Mouse (Mus musculus) CD4-positive helper T cell, adult 2 months (primary cell): Measurements from ENCODE around the gene Ccr8.

ENCODE experiments used
- DNase-seq: peaks from one replicate; pipeline ENCODE4 v3.0.0-alpha.2; 2012; ENCODE audit warnings: low read depth, missing footprints, low spot score

The Ccr8 gene

GRCm38 (mm10) chr9:120091696-120092238 lies at the start of gene Ccr8:
TSS of gene Ccr8 (plus strand) at chr9:120092114.
- DNase-seq = peak; percentile 71

DNA sequence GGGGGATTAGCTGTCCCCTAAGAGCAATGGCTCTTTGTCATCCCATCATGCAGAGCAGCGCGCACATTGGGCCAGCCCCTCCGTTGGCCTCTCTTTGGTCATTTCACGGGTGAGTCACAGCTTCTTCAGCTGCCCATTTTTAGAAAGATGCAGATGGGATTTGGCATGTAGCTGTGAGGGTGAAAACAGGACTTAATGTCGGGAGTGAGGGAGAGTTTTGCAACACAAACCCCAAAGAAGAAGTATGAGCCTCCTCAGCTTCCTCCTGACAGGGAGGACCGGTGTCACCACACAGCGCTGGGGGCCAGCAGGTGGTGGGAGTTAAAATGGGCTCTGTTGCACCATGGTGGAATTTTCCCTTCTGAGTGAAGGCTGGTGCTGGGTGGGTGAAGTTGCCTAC lies 48.8 kb upstream of the Ccr8 start:
- no peak for DNase-seq

DNA sequence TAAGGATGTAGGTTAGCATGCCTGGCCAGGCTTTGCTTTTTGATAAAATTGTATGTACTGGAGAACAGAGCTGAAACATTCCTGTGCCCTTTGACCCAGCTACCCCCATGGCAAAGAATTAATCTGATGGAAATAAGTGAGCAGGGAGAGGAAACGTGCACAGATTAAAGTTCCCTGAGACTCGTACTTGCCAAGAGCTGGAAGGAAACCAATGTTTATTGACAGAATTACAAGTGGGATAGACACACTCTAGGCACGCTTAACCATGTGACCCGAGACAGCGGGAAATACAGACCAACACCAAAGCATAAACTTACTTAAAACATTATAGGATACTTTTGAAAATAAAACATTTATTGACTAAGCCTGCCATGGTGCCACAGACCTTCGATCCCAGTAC lies 43.4 kb upstream of the Ccr8 start:
- no peak for DNase-seq

- DNase-seq = no peak
Measured at GRCm38 (mm10) chr9:120049407-120049806, 42.5 kb upstream of the Ccr8 start.

GRCm38 (mm10) chr9:120054545-120055277 lies 37.2 kb upstream of the Ccr8 start:
- DNase-seq = peak; percentile 89

- DNase-seq = peak; percentile 69
Measured at GRCm38 (mm10) chr9:120056201-120056600, 35.7 kb upstream of the Ccr8 start.

- peak; percentile 11 for DNase-seq
Measured at GRCm38 (mm10) chr9:120058730-120059129, 33.2 kb upstream of the Ccr8 start.

DNA sequence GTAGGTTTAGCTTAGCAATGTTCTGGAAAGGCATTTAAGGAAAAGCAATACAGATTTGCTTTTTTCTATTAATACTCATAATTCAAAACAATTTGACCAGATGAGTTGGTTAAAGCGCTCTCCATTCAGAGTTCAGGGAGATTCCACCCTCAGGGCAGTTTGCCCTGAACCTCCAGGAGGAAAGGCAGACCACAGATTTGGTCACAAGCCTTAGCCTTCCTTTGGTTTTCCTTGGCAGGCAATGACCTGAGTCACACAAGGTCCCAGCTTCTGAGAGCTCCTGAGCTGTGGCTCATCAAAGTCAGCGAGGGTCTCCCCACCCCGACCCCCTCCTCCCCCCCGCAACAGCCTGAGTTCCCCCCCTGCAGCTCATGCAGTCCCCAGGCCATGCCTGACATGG lies 27.6 kb upstream of the Ccr8 start:
- DNase-seq = no peak

- no peak for DNase-seq
Measured at GRCm38 (mm10) chr9:120067609-120068008, 24.3 kb upstream of the Ccr8 start.

DNA sequence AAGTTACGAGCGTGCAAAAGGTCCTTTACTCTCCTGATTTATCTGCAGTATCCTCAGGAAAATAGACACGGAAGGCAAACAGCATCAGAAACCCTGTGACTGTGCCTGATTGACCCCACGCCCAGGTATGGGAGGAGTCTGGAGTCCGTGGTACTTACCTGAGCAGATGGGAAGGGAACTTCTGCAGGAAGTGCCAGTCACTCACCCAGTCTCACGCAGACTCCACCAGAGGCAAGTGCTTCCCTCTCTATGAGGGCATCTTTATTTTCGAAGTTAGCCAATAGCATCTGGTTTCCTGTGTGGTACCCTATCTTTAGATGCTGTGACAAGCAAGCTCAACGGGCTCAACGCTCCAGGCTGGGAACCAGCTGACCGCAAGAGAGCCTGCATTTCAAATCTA lies 23.9 kb upstream of the Ccr8 start:
- no peak for DNase-seq

DNA sequence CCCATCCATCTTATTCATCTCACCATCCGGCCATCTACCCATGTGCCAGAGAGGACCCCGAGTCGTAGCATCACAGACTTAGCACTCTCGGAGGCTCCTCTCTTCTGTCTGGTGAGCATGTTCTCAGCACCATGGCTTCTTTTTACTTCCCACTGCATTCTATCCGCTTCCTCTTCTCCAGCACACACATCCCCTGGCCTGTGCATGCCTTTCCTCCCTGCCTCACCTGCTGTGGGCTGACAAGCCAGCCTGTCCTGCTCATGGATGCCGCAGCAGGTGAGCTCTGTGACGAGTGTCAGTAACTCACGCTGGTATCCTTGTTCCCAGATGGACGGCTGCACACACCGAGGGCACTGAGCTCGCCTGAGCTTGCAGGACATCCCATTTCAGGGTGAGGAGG lies 22.1 kb upstream of the Ccr8 start, which contains the start of gene Cx3cr1:
TSS of gene Cx3cr1 (minus strand) at position 101 of the 400 bp plus-strand sequence.
- DNase-seq = no peak

DNA sequence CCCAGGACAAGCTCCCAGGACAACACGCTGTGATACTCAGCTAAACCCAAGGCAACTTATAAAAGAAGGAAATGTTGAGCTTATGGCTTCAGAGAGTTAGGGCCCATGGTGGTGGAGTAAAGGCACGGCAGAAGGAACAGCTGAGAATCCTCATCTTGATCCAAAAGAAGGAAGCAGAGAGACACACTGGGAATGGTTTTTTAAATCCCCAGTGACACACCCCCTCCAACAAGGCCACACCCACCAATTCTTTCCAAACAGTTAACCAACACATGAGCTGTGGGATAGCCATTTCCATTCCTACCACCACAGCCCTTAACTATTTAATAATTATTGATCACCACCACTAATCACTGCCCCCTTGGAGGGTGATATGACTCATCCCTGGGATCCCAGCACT lies 20.7 kb upstream of the Ccr8 start:
- DNase-seq = no peak

DNA sequence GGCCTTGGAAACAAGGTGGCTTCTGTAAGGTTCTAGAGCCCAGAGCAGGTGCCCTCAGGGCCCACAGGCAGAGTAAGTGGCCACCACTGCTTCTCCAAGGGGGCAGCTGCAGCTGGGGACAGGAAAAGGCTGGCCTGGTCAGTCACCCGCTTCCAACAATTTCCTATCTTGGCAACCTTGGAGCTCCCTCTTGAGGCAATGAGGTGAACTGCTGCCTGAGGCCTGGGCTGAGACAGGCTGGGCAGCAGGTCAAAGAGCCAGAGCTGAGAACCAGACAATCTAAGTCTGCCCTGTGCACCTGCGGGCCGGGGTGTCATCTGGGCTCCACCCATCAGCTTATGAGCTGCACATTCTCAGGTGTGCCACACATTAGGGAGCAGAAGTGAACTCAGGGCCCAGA lies 18.7 kb upstream of the Ccr8 start:
- peak; percentile 63 for DNase-seq

DNA sequence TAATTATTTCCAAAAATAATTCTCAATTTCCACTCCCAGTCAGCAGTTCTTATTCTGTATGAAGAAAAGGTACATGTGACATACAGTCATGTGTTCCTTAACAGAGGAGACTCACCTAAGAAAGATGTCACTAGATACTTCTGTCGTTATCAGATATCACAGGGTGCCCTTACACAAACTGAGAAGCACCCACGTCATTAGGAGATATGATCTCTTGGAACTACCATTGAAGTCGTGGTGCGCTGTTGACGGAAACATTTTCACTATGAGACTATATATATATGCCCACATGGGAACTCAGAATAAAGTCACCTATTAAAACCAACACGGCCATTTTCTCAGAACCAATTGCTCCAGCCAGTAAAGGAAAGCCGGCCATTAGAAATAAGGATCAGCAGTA lies 17.4 kb upstream of the Ccr8 start:
- peak; percentile 90 for DNase-seq

- DNase-seq = peak; percentile 57
Measured at GRCm38 (mm10) chr9:120078241-120078640, 13.7 kb upstream of the Ccr8 start.

DNA sequence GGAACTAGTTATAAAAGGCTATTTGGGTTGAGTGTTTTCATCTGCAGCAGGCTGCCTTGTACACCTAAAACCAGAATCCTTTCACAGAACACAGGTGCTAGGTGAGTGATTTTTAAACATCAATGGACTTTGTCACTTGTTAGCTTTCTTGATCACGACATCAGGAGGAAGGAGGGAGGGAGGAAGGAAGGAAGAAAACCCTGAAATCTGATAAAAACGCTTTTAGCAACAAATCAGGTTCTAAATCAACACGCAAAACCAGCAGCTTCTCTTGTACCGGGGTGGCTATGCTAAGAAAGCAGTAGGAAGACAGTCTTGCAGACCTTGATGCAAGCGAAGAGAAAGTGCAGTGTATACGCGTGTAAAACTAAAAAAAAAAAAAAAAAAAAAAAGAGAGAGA lies 12.0 kb upstream of the Ccr8 start:
- DNase-seq = peak; percentile 71

- DNase-seq = peak; percentile 16
Measured at GRCm38 (mm10) chr9:120080546-120081108, 11.3 kb upstream of the Ccr8 start.

- peak; percentile 42 for DNase-seq
Measured at GRCm38 (mm10) chr9:120081247-120081646, 10.7 kb upstream of the Ccr8 start.

- no peak for DNase-seq
Measured at GRCm38 (mm10) chr9:120081967-120082366, 9.9 kb upstream of the Ccr8 start.

DNA sequence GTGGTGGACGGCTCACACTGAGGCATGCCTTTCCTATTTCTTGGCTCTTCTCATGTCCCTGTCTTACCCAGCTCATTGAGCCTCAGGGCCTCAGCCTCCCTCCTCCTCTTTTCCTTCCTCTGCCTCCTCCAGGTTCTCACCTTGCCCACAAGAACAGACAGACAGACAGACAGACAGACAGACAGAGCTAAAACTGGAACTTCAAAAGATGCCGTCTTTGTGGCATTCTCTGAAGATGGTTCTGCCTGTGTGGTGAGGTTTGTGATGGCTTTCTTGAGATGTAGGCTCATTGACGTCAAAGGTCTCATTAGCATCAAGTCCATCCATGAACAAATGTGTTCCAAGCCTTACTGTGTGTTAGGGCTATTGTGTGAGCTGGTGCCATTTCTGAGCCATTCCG lies 9.2 kb upstream of the Ccr8 start:
- peak; percentile 84 for DNase-seq

DNA sequence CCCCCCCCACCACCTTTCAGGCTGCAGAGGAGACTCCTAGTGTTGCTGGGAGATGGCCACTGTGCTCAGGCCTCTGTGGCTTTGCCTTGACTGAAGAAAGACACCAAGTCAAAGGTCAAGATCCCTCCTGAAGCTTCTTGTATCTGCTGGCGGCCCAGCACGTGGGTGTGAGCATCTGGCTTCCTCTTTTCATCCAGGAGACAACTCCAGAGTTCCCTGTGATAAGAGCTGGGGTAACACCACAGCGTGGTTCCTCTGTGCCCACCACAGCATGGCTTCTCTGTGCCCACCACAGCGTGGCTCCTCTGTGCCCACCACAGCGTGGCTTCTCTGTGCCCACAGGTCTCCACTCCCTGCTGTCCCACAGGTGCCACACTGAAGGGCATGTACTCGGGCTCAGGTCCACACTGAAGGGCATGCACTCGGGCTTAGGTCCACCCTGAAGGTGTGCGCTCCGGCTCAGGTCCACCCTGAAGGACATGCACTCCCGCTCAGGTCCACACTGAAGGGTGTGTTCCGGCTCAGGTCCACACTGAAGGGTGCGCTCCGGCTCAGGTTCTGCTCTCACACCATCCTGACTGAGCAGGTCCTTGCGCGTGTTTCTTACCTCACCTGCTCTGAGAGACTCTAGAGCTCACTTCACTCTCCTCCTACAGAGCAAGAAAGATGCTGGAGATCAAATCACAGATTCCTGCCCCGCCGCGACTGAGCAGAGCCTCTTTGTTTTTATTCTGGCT lies 8.6 kb upstream of the Ccr8 start:
- peak; percentile 12 for DNase-seq

GRCm38 (mm10) chr9:120084406-120084805 lies 7.5 kb upstream of the Ccr8 start:
- DNase-seq = peak; percentile 73
